Mouse (Mus musculus): Measurements from ENCODE around the gene Tns3.

DNA sequence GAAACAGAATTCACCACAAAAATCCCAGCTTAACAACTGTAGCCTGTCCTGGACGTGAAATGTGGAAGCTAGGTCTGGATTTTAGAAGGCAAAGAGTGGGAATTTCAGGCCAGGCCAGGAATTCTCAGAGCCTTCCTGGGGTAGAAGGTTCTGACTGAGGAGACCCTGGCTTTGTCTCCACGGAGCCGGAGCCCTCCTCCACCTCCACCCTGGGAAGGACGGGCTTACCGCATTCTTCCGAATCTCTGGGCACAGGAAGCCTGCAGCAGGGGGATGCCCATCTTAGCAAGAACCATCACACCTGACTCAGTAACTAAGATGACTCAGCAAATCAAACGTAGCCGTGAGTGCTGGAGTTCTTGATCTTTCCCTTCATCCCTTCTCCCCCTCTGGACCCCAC, 231.4 kb downstream of the Tns3 start:
- TF ChIP-seq CTCF (IDR thresholded peaks at IDR 0.05; ENCODE audit: low read depth, low read length) (no peak), GATA1 (IDR thresholded peaks at IDR 0.05; ENCODE audit: borderline replicate concordance, low read length) (no peak), TAL1 (conservative IDR thresholded peaks at IDR 0.05; ENCODE audit: low read depth, low read length) (no peak)

Data from G1E (cell line).